Mouse (Mus musculus): Measurements from ENCODE around the gene Bri3. TPM values are rescaled to one million over a fixed set of nuclear protein-coding genes. Genes with fewer than 3 reads are reported as not detected.

The Bri3 gene
- polyA plus RNA-seq, 2 experiments = 90.6 to 119 TPM

- Histone ChIP-seq H3K27me3 (ENCODE audit: control insufficient read depth, insufficient read depth, low read length) (no peaks in the 10 kb centered on the region), H3K9ac (ENCODE audit: low read depth, low read length, severe bottlenecking) (no peak overlapping the region), H3K27ac (replicated peaks; ENCODE audit: low read depth, low read length) (no peak overlapping the region), H3K9me3 (ENCODE audit: control insufficient read depth, low read length) (no peaks in the 10 kb centered on the region), H3K4me3 (replicated peaks; ENCODE audit: low read length) (no peak overlapping the region), H3K36me3 (ENCODE audit: control insufficient read depth, insufficient read depth, low read length) (no peaks in the 10 kb centered on the region), H3K4me1 (ENCODE audit: control insufficient read depth, insufficient read depth, low read length) (no peaks in the 10 kb centered on the region), H3K4me2 (replicated peaks; ENCODE audit: low read depth, low read length, severe bottlenecking) (no peak overlapping the region)
- no peak for ATAC-seq (ENCODE audit: low FRiP score, low read depth)
- no peak for DNase-seq (ENCODE audit: low spot score)
- no peak for TF ChIP-seq POLR2A (IDR thresholded peaks at IDR 0.05; ENCODE audit: borderline replicate concordance, extremely low read depth, insufficient read depth, insufficient read length)
- 93% methylated on average over 2 of the region's 2 CpGs for WGBS
Observed at GRCm38 (mm10) chr5:144303071-144303470, 58.8 kb downstream of the Bri3 start.

- Histone ChIP-seq H3K9ac (ENCODE audit: low read depth, low read length, severe bottlenecking) (no peak overlapping the region), H3K4me3 (replicated peaks; ENCODE audit: low read length) (no peak overlapping the region), H3K4me2 (replicated peaks; ENCODE audit: low read depth, low read length, severe bottlenecking) (no peak overlapping the region), H3K36me3 (ENCODE audit: control insufficient read depth, insufficient read depth, low read length) (no peaks in the 10 kb centered on the region), H3K27me3 (ENCODE audit: control insufficient read depth, insufficient read depth, low read length) (no peaks in the 10 kb centered on the region), H3K27ac (replicated peaks; ENCODE audit: low read depth, low read length) (no peak overlapping the region), H3K9me3 (ENCODE audit: control insufficient read depth, low read length) (no peaks in the 10 kb centered on the region), H3K4me1 (ENCODE audit: control insufficient read depth, insufficient read depth, low read length) (peaks cover 6% of the 10 kb centered on the region; the same call in 1 of the 2 replicates)
- TF ChIP-seq POLR2A (IDR thresholded peaks at IDR 0.05; ENCODE audit: borderline replicate concordance, extremely low read depth, insufficient read depth, insufficient read length) = no peak
- 75% methylated on average over 4 of the region's 4 CpGs for WGBS
- ATAC-seq (ENCODE audit: low FRiP score, low read depth) = no peak
- no peak for DNase-seq (ENCODE audit: low spot score)
Observed at GRCm38 (mm10) chr5:144308929-144309328, 64.7 kb downstream of the Bri3 start.

- Histone ChIP-seq H3K27ac (replicated peaks; ENCODE audit: low read depth, low read length) (no peak overlapping the region), H3K36me3 (ENCODE audit: control insufficient read depth, insufficient read depth, low read length) (no peaks in the 10 kb centered on the region), H3K4me1 (ENCODE audit: control insufficient read depth, insufficient read depth, low read length) (peaks cover 6% of the 10 kb centered on the region; the same call in 1 of the 2 replicates), H3K27me3 (ENCODE audit: control insufficient read depth, insufficient read depth, low read length) (no peaks in the 10 kb centered on the region), H3K9ac (ENCODE audit: low read depth, low read length, severe bottlenecking) (no peak overlapping the region), H3K4me3 (replicated peaks; ENCODE audit: low read length) (no peak overlapping the region), H3K4me2 (replicated peaks; ENCODE audit: low read depth, low read length, severe bottlenecking) (no peak overlapping the region), H3K9me3 (ENCODE audit: control insufficient read depth, low read length) (no peaks in the 10 kb centered on the region)
- ATAC-seq (ENCODE audit: low FRiP score, low read depth) = no peak
- no peak for TF ChIP-seq POLR2A (IDR thresholded peaks at IDR 0.05; ENCODE audit: borderline replicate concordance, extremely low read depth, insufficient read depth, insufficient read length)
- WGBS = 78% methylated on average over 7 of the region's 7 CpGs
- no peak for DNase-seq (ENCODE audit: low spot score)
Observed at GRCm38 (mm10) chr5:144312183-144312582, 67.9 kb downstream of the Bri3 start.

DNA sequence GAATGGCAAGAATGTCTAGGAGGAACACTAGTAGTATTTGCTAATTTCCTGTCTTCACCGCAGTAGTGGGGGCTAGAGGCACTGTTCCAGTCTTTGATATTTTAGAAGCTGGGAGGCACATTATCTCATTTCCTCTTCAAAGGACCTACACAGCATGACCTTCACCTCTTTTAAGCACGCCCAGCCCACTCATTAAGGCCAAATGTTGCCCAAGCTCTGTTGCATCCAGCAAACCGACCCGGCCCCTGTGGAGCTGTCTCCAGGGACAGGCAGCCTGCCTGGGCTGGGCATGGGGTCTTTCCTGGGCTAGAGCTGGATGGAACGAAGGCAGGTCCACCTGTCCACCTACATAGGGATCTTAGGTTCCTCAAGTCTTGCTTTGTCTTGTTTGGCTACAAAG is 69.1 kb downstream of the Bri3 start:
- Histone ChIP-seq H3K27ac (replicated peaks; ENCODE audit: low read depth, low read length) (no peak overlapping the region), H3K36me3 (ENCODE audit: control insufficient read depth, insufficient read depth, low read length) (no peaks in the 10 kb centered on the region), H3K4me1 (ENCODE audit: control insufficient read depth, insufficient read depth, low read length) (peaks cover 13% of the 10 kb centered on the region), H3K27me3 (ENCODE audit: control insufficient read depth, insufficient read depth, low read length) (no peaks in the 10 kb centered on the region), H3K9ac (ENCODE audit: low read depth, low read length, severe bottlenecking) (no peak overlapping the region), H3K9me3 (ENCODE audit: control insufficient read depth, low read length) (no peaks in the 10 kb centered on the region), H3K4me3 (replicated peaks; ENCODE audit: low read length) (no peak overlapping the region), H3K4me2 (replicated peaks; ENCODE audit: low read depth, low read length, severe bottlenecking) (no peak overlapping the region)
- ATAC-seq (ENCODE audit: low FRiP score, low read depth) (no peak), DNase-seq (ENCODE audit: low spot score) (no peak)
- WGBS = 11% methylated on average over 5 of the region's 5 CpGs
- no peak for TF ChIP-seq POLR2A (IDR thresholded peaks at IDR 0.05; ENCODE audit: borderline replicate concordance, extremely low read depth, insufficient read depth, insufficient read length)

DNA sequence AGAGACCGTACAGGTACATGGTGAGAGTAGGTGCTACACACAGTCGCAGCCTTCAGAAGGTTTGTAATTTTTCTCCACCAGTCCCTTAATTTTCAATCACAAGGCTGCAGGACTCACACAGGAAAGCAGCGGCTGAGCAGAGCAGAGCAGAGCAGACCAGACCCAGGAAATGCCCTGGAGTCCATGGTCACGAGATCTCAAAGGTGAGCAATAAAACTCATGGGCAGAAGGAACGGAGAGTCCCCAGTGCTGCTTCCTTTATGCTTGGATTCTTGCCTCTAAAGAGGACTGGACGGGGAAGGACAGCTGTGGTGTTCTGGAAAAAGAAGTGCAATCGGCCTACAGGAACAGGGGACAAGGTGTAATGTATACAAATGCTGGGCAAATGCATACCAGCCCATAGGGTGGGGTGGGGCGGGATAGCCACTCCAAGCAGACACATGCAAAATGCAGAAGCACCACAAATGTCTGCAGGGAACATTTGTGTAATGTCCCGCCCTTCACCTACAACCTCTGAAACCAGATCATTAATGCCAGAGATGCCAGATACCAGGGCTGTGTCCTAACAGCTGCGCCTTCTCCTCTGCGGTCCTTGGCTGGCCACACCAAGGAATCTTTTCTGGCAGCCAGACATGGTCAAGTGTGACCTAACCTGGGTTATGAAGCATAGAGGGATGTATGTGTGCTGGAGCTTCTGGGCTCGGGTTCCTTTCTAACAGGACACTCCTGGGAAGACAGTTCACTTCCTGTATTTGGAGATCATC is 70.7 kb downstream of the Bri3 start:
- Histone ChIP-seq H3K4me2 (replicated peaks; ENCODE audit: low read depth, low read length, severe bottlenecking) (no peak overlapping the region), H3K27me3 (ENCODE audit: control insufficient read depth, insufficient read depth, low read length) (no peaks in the 10 kb centered on the region), H3K9me3 (ENCODE audit: control insufficient read depth, low read length) (no peaks in the 10 kb centered on the region), H3K36me3 (ENCODE audit: control insufficient read depth, insufficient read depth, low read length) (no peaks in the 10 kb centered on the region), H3K4me1 (ENCODE audit: control insufficient read depth, insufficient read depth, low read length) (peaks cover 13% of the 10 kb centered on the region), H3K4me3 (replicated peaks; ENCODE audit: low read length) (no peak overlapping the region), H3K27ac (replicated peaks; ENCODE audit: low read depth, low read length) (no peak overlapping the region), H3K9ac (ENCODE audit: low read depth, low read length, severe bottlenecking) (no peak overlapping the region)
- no peak for TF ChIP-seq POLR2A (IDR thresholded peaks at IDR 0.05; ENCODE audit: borderline replicate concordance, extremely low read depth, insufficient read depth, insufficient read length)
- ATAC-seq (ENCODE audit: low FRiP score, low read depth) (no peak), DNase-seq (ENCODE audit: low spot score) (no peak)
- WGBS = 64% methylated on average over 12 of the region's 12 CpGs
